Mouse (Mus musculus): ENCODE results near the gene Sdk1. TPM values are rescaled to one million over a fixed set of nuclear protein-coding genes. Genes with fewer than 3 reads are reported as not detected.

Sdk1 gene
- polyA plus RNA-seq, 1 experiment from 2014 or later = 1.2 TPM

DNA sequence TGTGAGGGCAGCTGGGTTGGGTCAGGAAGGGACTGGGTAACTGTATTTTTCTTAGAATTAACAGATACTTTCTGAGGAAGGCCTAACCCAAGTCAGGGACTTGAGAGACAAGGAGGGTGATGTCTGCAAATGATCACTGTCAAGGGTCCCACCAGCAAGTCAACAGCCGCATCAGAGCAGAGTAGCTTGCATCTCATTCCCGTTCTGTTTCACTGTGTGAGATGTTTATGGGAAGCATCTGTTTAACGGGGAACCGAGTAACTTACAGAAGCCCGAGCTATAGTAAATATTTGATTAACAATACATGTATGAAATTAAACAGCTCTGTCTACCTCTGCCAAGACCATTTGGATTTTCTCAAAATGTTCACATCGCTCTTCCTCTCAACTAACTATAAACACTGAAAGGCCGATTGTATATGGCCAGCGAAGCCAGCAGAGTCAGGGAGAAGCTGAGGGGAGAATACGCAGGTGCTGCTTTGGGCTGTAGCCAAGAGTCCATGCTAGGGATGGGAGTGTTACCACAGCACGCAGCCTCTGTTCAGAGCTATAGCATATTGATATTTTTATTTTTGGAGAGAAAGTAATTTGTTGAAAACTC lies 174.5 kb downstream of the Sdk1 start:
- Histone ChIP-seq H3K4me2 (ENCODE audit: low read depth, severe bottlenecking) (no peak overlapping the region), H3K36me3 (ENCODE audit: control insufficient read depth, insufficient read depth, low read length) (no peaks in the 10 kb centered on the region), H3K27ac (replicated peaks; ENCODE audit: low read depth, low read length) (no peak overlapping the region), H3K9ac (ENCODE audit: low read length) (no peak overlapping the region), H3K27me3 (ENCODE audit: control insufficient read depth, insufficient read depth, low read length) (no peaks in the 10 kb centered on the region), H3K4me1 (ENCODE audit: control insufficient read depth, insufficient read depth, low read length) (no peaks in the 10 kb centered on the region), H3K4me3 (ENCODE audit: low read depth, low read length) (no peak overlapping the region), H3K9me3 (ENCODE audit: control insufficient read depth, low read length) (no peaks in the 10 kb centered on the region)
- 70% methylated on average over 10 of the region's 10 CpGs for WGBS
- DNase-seq (ENCODE audit: low spot score) (no peak), ATAC-seq (ENCODE audit: insufficient number of reproducible peaks, low FRiP score, low TSS enrichment, low read depth) (no peak)

DNA sequence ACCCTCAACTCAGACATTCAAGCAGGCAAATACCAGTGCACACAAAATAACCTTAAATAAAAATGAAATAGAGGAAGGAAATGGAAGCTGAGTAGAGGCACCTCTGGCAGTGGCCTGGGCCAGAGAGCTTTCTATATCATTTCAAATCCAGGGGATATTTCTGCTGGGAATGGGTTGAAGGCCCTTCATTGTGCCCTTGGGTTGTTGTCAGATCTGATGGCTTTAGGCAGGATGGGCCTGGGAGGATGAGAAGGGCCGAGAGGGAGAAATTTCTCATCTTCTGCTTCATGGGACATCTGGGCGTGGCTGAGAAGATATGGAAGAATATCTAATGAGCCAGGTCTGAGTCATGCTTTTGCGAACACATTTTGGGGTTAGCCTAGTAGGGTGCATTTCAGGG lies 186.8 kb downstream of the Sdk1 start:
- Histone ChIP-seq H3K4me2 (ENCODE audit: low read depth, severe bottlenecking) (no peak overlapping the region), H3K36me3 (ENCODE audit: control insufficient read depth, insufficient read depth, low read length) (no peaks in the 10 kb centered on the region), H3K9ac (ENCODE audit: low read length) (no peak overlapping the region), H3K9me3 (ENCODE audit: control insufficient read depth, low read length) (no peaks in the 10 kb centered on the region), H3K27ac (replicated peaks; ENCODE audit: low read depth, low read length) (no peak overlapping the region), H3K4me1 (ENCODE audit: control insufficient read depth, insufficient read depth, low read length) (no peaks in the 10 kb centered on the region), H3K4me3 (ENCODE audit: low read depth, low read length) (no peak overlapping the region), H3K27me3 (ENCODE audit: control insufficient read depth, insufficient read depth, low read length) (no peaks in the 10 kb centered on the region)
- WGBS = 88% methylated on average over 3 of the region's 3 CpGs
- ATAC-seq (ENCODE audit: insufficient number of reproducible peaks, low FRiP score, low TSS enrichment, low read depth) (no peak), DNase-seq (ENCODE audit: low spot score) (no peak)

DNA sequence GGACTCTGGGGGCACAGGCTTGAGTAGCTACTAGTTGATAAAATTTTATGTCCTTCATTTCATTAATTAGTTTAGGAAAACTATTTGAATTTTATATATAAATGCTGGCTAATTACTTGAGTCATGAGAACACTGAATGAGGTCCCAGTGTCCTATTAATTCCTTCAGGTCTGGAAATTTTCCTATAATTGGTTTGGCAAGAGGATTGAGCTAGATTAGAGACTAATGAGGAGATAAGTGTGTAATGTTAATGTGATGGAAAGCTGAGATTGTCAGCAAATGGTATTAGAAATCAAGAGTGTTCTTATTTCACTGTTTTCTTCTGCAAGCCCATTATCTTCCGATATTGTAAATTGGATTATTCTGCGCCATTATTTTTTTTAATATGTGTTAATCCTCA lies 192.0 kb downstream of the Sdk1 start:
- no peak overlapping the region for H3K4me2 ChIP-seq (ENCODE audit: low read depth, severe bottlenecking)
- H3K27ac ChIP-seq (replicated peaks; ENCODE audit: low read depth, low read length) = no peak overlapping the region
- ATAC-seq (ENCODE audit: insufficient number of reproducible peaks, low FRiP score, low TSS enrichment, low read depth) (no peak), DNase-seq (ENCODE audit: low spot score) (no peak)
- H3K9ac ChIP-seq (ENCODE audit: low read length) = no peak overlapping the region
- H3K36me3 ChIP-seq (ENCODE audit: control insufficient read depth, insufficient read depth, low read length) = no peaks in the 10 kb centered on the region
- 93% methylated on average over 2 of the region's 2 CpGs for WGBS
- H3K9me3 ChIP-seq (ENCODE audit: control insufficient read depth, low read length) = no peaks in the 10 kb centered on the region
- no peaks in the 10 kb centered on the region for H3K27me3 ChIP-seq (ENCODE audit: control insufficient read depth, insufficient read depth, low read length)
- H3K4me1 ChIP-seq (ENCODE audit: control insufficient read depth, insufficient read depth, low read length) = no peaks in the 10 kb centered on the region
- no peak overlapping the region for H3K4me3 ChIP-seq (ENCODE audit: low read depth, low read length)

GRCm38 (mm10) chr5:141447247-141447646 lies 206.0 kb downstream of the Sdk1 start:
- no peak overlapping the region for H3K4me3 ChIP-seq (ENCODE audit: low read depth, low read length)
- H3K27me3 ChIP-seq (ENCODE audit: control insufficient read depth, insufficient read depth, low read length) = no peaks in the 10 kb centered on the region
- no peak overlapping the region for H3K9ac ChIP-seq (ENCODE audit: low read length)
- no peaks in the 10 kb centered on the region for H3K4me1 ChIP-seq (ENCODE audit: control insufficient read depth, insufficient read depth, low read length)
- H3K27ac ChIP-seq (replicated peaks; ENCODE audit: low read depth, low read length) = no peak overlapping the region
- DNase-seq (ENCODE audit: low spot score) (no peak), ATAC-seq (ENCODE audit: insufficient number of reproducible peaks, low FRiP score, low TSS enrichment, low read depth) (no peak)
- H3K9me3 ChIP-seq (ENCODE audit: control insufficient read depth, low read length) = no peaks in the 10 kb centered on the region
- no peaks in the 10 kb centered on the region for H3K36me3 ChIP-seq (ENCODE audit: control insufficient read depth, insufficient read depth, low read length)
- 82% methylated on average over 1 of the region's 1 CpGs for WGBS
- no peak overlapping the region for H3K4me2 ChIP-seq (ENCODE audit: low read depth, severe bottlenecking)

DNA sequence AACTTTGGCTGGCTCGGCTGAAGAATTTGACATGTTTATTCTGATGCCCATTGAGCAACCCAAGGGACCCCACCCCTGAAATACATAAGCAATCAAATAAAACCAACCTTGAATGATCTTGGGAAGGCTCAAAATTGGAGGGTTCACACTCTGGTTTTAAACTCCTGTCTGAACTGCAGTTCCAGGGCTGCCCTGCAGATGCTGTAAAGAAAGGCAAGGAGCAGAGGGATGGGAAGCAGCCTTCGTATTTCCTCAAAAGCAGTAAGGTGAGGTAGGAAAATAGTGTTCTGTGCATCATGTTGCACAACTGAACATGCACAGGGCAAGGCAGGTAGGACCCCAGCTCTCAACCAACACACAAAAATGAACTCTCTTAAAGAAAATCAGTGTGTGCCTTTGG lies 222.1 kb downstream of the Sdk1 start:
- H3K9me3 ChIP-seq (ENCODE audit: control insufficient read depth, low read length) = no peaks in the 10 kb centered on the region
- H3K9ac ChIP-seq (ENCODE audit: low read length) = no peak overlapping the region
- ATAC-seq (ENCODE audit: insufficient number of reproducible peaks, low FRiP score, low TSS enrichment, low read depth) (no peak), DNase-seq (ENCODE audit: low spot score) (no peak)
- H3K27me3 ChIP-seq (ENCODE audit: control insufficient read depth, insufficient read depth, low read length) = no peaks in the 10 kb centered on the region
- WGBS = 76% methylated on average over 2 of the region's 2 CpGs
- no peak overlapping the region for H3K27ac ChIP-seq (replicated peaks; ENCODE audit: low read depth, low read length)
- no peak overlapping the region for H3K4me3 ChIP-seq (ENCODE audit: low read depth, low read length)
- H3K36me3 ChIP-seq (ENCODE audit: control insufficient read depth, insufficient read depth, low read length) = no peaks in the 10 kb centered on the region
- no peaks in the 10 kb centered on the region for H3K4me1 ChIP-seq (ENCODE audit: control insufficient read depth, insufficient read depth, low read length)
- no peak overlapping the region for H3K4me2 ChIP-seq (ENCODE audit: low read depth, severe bottlenecking)

DNA sequence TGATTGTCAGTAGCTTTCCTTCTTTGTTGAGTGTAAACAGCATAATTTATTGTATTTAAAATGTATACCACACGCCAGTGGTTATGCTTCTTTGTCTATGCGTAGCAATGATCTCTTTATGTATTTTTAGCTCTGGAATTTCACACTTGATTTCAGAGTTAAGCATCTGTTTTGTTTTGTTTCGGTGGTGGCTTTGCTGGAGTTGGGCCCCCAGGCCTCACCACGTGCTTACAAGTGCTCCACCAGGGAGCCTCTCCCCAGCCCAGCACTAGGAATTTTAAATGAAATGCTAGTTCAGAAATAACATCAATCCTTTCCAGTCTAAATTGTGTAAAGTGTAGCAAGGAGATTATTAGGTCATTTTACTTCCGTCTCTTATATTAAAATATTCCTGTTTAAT lies 227.5 kb downstream of the Sdk1 start:
- H3K27me3 ChIP-seq (ENCODE audit: control insufficient read depth, insufficient read depth, low read length) = no peaks in the 10 kb centered on the region
- H3K27ac ChIP-seq (replicated peaks; ENCODE audit: low read depth, low read length) = no peak overlapping the region
- no peak overlapping the region for H3K9ac ChIP-seq (ENCODE audit: low read length)
- no peaks in the 10 kb centered on the region for H3K9me3 ChIP-seq (ENCODE audit: control insufficient read depth, low read length)
- ATAC-seq (ENCODE audit: insufficient number of reproducible peaks, low FRiP score, low TSS enrichment, low read depth) (no peak), DNase-seq (ENCODE audit: low spot score) (no peak)
- WGBS = 48% methylated on average over 5 of the region's 5 CpGs
- no peaks in the 10 kb centered on the region for H3K36me3 ChIP-seq (ENCODE audit: control insufficient read depth, insufficient read depth, low read length)
- H3K4me1 ChIP-seq (ENCODE audit: control insufficient read depth, insufficient read depth, low read length) = no peaks in the 10 kb centered on the region
- H3K4me3 ChIP-seq (ENCODE audit: low read depth, low read length) = no peak overlapping the region
- H3K4me2 ChIP-seq (ENCODE audit: low read depth, severe bottlenecking) = no peak overlapping the region

DNA sequence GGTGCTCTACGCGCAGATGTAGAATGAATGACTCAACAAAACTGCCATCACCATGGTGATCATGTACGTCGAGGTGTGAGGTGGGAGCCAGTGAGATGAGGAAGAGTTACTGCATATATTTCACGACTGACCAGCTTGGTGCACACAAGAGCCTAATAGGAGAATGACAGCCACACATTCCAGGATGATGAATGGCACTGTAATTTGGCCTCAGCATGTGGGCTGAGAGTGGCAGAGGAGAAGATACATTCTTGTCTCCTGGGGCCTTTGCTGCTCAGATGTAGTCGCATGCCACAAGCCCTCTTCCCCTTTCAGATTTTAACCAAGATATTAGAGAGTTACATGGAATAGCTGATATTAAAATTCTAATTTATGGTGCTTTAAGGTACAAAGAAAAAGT lies 264.0 kb downstream of the Sdk1 start:
- Histone ChIP-seq H3K27me3 (ENCODE audit: control insufficient read depth, insufficient read depth, low read length) (no peaks in the 10 kb centered on the region), H3K9me3 (ENCODE audit: control insufficient read depth, low read length) (no peaks in the 10 kb centered on the region)
- WGBS = 56% methylated on average over 6 of the region's 6 CpGs

GRCm38 (mm10) chr5:141506344-141506743 lies 265.1 kb downstream of the Sdk1 start:
- Histone ChIP-seq H3K27me3 (ENCODE audit: control insufficient read depth, insufficient read depth, low read length) (no peaks in the 10 kb centered on the region), H3K9me3 (ENCODE audit: control insufficient read depth, low read length) (no peaks in the 10 kb centered on the region), H3K4me2 (ENCODE audit: low read depth, severe bottlenecking) (no peak overlapping the region), H3K27ac (replicated peaks; ENCODE audit: low read depth, low read length) (no peak overlapping the region), H3K36me3 (ENCODE audit: control insufficient read depth, insufficient read depth, low read length) (no peaks in the 10 kb centered on the region), H3K9ac (ENCODE audit: low read length) (no peak overlapping the region), H3K4me1 (ENCODE audit: control insufficient read depth, insufficient read depth, low read length) (no peaks in the 10 kb centered on the region), H3K4me3 (ENCODE audit: low read depth, low read length) (no peak overlapping the region)
- WGBS = 97% methylated on average over 3 of the region's 3 CpGs
- DNase-seq (ENCODE audit: low spot score) (no peak), ATAC-seq (ENCODE audit: insufficient number of reproducible peaks, low FRiP score, low TSS enrichment, low read depth) (no peak)

More for the DNA sequence above, 264.0 kb downstream of the Sdk1 start:
- H3K9ac ChIP-seq (ENCODE audit: low read length) = no peak overlapping the region
- ATAC-seq (ENCODE audit: insufficient number of reproducible peaks, low FRiP score, low TSS enrichment, low read depth) (no peak), DNase-seq (ENCODE audit: low spot score) (no peak)
- H3K36me3 ChIP-seq (ENCODE audit: control insufficient read depth, insufficient read depth, low read length) = no peaks in the 10 kb centered on the region
- H3K27ac ChIP-seq (replicated peaks; ENCODE audit: low read depth, low read length) = no peak overlapping the region
- no peak overlapping the region for H3K4me3 ChIP-seq (ENCODE audit: low read depth, low read length)
- H3K4me2 ChIP-seq (ENCODE audit: low read depth, severe bottlenecking) = no peak overlapping the region
- H3K4me1 ChIP-seq (ENCODE audit: control insufficient read depth, insufficient read depth, low read length) = no peaks in the 10 kb centered on the region

Measured in limb, embryonic 11.5 days (tissue).